Mouse (Mus musculus): ENCODE results near the gene Rap2b. TPM values are rescaled to one million over a fixed set of nuclear protein-coding genes. Genes with fewer than 3 reads are reported as not detected.
A peak's percentile ranks its signal among the peaks of the same experiment; 100 is the strongest.

The Rap2b gene
- 10 to 100 TPM; 41.7 to 46.3 TPM for total RNA-seq (2021)

GRCm38 (mm10) chr3:61361338-61361737 is at the start of gene Rap2b:
Gene Rap2b, plus strand, starts transcription at chr3:61361638.
- no peak for DNase-seq (ENCODE audit: low spot score in 2 of 2)
- intact Hi-C loops (cut with DNase I), result loop anchor here (5.0 kb wide), 3 partner anchors 94 to 831 kb away; no protein-coding TSS in a partner anchor

- intact Hi-C loops (cut with DNase I), result no loop called here
- no peak for DNase-seq (ENCODE audit: low spot score in 2 of 2)
Observed at GRCm38 (mm10) chr3:61315002-61315401, 46.4 kb upstream of the Rap2b start.

- intact Hi-C loops (cut with DNase I), result loop anchor here (1.0 kb wide), 1 partner anchor 43 kb away; no protein-coding TSS in a partner anchor
- peak; percentile 25 to 84 for DNase-seq (ENCODE audit: low spot score in 2 of 2)
Observed at GRCm38 (mm10) chr3:61320031-61320430, 41.4 kb upstream of the Rap2b start.

- intact Hi-C loops (cut with DNase I), result no loop called here
- DNase-seq (ENCODE audit: low spot score in 2 of 2), result no peak
Observed at GRCm38 (mm10) chr3:61321632-61322031, 39.8 kb upstream of the Rap2b start.

GRCm38 (mm10) chr3:61336205-61336604 is 25.2 kb upstream of the Rap2b start:
- DNase-seq (ENCODE audit: low spot score in 2 of 2), result no peak
- intact Hi-C loops (cut with DNase I), result no loop called here

GRCm38 (mm10) chr3:61337230-61337629 is 24.2 kb upstream of the Rap2b start:
- intact Hi-C loops (cut with DNase I), result no loop called here

GRCm38 (mm10) chr3:61340321-61340720 is 21.1 kb upstream of the Rap2b start:
- no peak for DNase-seq (ENCODE audit: low spot score in 2 of 2)

More at GRCm38 (mm10) chr3:61337230-61337629, 24.2 kb upstream of the Rap2b start:
- no peak for DNase-seq (ENCODE audit: low spot score in 2 of 2)

GRCm38 (mm10) chr3:61344031-61344430 is 17.4 kb upstream of the Rap2b start:
- DNase-seq (ENCODE audit: low spot score in 2 of 2), result peak in 1 of 2 experiments; percentile 55
- intact Hi-C loops (cut with DNase I), result no loop called here

More at GRCm38 (mm10) chr3:61340321-61340720, 21.1 kb upstream of the Rap2b start:
- intact Hi-C loops (cut with DNase I), result no loop called here

GRCm38 (mm10) chr3:61345636-61346035 is 15.8 kb upstream of the Rap2b start:
- intact Hi-C loops (cut with DNase I), result no loop called here
- no peak for DNase-seq (ENCODE audit: low spot score in 2 of 2)

GRCm38 (mm10) chr3:61348036-61348614 is 13.3 kb upstream of the Rap2b start:
- DNase-seq (ENCODE audit: low spot score in 2 of 2), result no peak
- intact Hi-C loops (cut with DNase I), result no loop called here

- intact Hi-C loops (cut with DNase I), result no loop called here
- DNase-seq (ENCODE audit: low spot score in 2 of 2), result no peak
Observed at GRCm38 (mm10) chr3:61349433-61349832, 12.0 kb upstream of the Rap2b start.

GRCm38 (mm10) chr3:61355464-61355863 is 6.0 kb upstream of the Rap2b start:
- intact Hi-C loops (cut with DNase I), result no loop called here
- no peak for DNase-seq (ENCODE audit: low spot score in 2 of 2)

GRCm38 (mm10) chr3:61358107-61358506 is 3.3 kb upstream of the Rap2b start:
- DNase-seq (ENCODE audit: low spot score in 2 of 2), result no peak
- intact Hi-C loops (cut with DNase I), result no loop called here

GRCm38 (mm10) chr3:61358756-61359293 is 2.6 kb upstream of the Rap2b start:
- intact Hi-C loops (cut with DNase I), result no loop called here

GRCm38 (mm10) chr3:61362821-61363160 is 1.4 kb downstream of the Rap2b start:
- DNase-seq (ENCODE audit: low spot score in 2 of 2), result no peak
- intact Hi-C loops (cut with DNase I), result loop anchor here (1.0 to 5.0 kb wide), 4 partner anchors 42 to 830 kb away; no protein-coding TSS in a partner anchor

More at GRCm38 (mm10) chr3:61358756-61359293, 2.6 kb upstream of the Rap2b start:
- peak in 1 of 2 experiments; percentile 53 for DNase-seq (ENCODE audit: low spot score in 2 of 2)

- DNase-seq (ENCODE audit: low spot score in 2 of 2), result peak; percentile 94 to 100
- intact Hi-C loops (cut with DNase I), result loop anchor here (1.0 to 5.0 kb wide), 4 partner anchors 43 to 829 kb away; no protein-coding TSS in a partner anchor
Observed at GRCm38 (mm10) chr3:61363161-61363988, 1.9 kb downstream of the Rap2b start.

- DNase-seq (ENCODE audit: low spot score in 2 of 2), result peak; percentile 94 to 97
- intact Hi-C loops (cut with DNase I), result loop anchor here (1.0 to 5.0 kb wide), 5 partner anchors 44 to 828 kb away; no protein-coding TSS in a partner anchor
Observed at GRCm38 (mm10) chr3:61363989-61364660, 2.7 kb downstream of the Rap2b start.

GRCm38 (mm10) chr3:61364661-61364977 is 3.2 kb downstream of the Rap2b start:
- no peak for DNase-seq (ENCODE audit: low spot score in 2 of 2)
- intact Hi-C loops (cut with DNase I), result loop anchor here (2.0 to 5.0 kb wide), 4 partner anchors 97 to 828 kb away; no protein-coding TSS in a partner anchor

- peak; percentile 53 to 65 for DNase-seq (ENCODE audit: low spot score in 2 of 2)
- intact Hi-C loops (cut with DNase I), result loop anchor here (2.0 to 5.0 kb wide), 5 partner anchors 98 to 827 kb away; no protein-coding TSS in a partner anchor
Observed at GRCm38 (mm10) chr3:61364978-61365778, 3.7 kb downstream of the Rap2b start.

All from left cerebral cortex, postnatal 25 days (tissue).